Mouse (Mus musculus) heart, adult 2 months (tissue): Measurements from ENCODE around the gene 9130213A22Rik.

Experiments
- CTCF ChIP-seq: fragments of 200-600 bp; IDR thresholded peaks from 2 replicates; pipeline ENCODE4 v1.8.1; 2022; ENCODE audit warnings: antibody characterized with exemption, mild to moderate bottlenecking, moderate library complexity
- EP300 ChIP-seq: fragments of 200-500 bp; IDR thresholded peaks from 2 replicates; pipeline ENCODE4 v1.6.1; 2011; ENCODE audit warnings: low read depth, low read length, control low read depth; ENCODE audit not compliant: insufficient read depth

GRCm38 (mm10) chr11:69080855-69081222 lies 41.5 kb downstream of the 9130213A22Rik start:
- no peak for TF ChIP-seq EP300
- no peak for TF ChIP-seq CTCF
